In the genomic region with DNA sequence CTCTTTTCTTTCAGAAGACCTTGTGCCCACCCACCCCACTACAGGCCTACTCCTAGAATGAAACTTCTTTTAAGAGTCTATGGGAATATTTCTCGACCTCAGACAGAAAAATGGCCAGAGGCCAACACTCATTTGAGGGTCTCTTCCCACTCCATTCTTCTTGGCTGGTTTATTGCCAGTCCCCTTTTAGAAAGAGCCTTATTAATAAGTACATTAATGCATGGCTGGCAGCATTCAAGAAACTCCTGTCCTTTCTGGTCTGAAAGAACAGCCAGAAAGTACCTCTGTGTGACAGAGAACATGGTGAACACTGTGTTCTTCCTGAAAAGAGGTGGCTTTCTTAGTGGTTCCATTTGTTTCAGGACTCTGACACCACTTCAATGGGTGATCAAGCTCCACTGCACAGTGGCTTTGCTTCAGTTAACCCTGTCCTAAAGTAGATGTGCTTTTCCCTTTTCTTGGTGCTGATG, we compare ENCODE assay signal across 26 mouse cellular contexts.
DNase-seq lines count a peak whose midpoint lies in the region; ATAC-seq and TF ChIP-seq lines count a peak whose summit lies in the region.
"Had no signal": no experiment of that assay in that cellular context is flagged by ENCODE, and none has a peak within 500 bp of the region (broad histone marks: within the 10 kb centered on the region; RNA-seq: fewer than 3 reads in every experiment).

No protein-coding gene starts in this region.

- no peak overlapping the region for H3K4me3 ChIP-seq in forebrain, embryonic 12.5 days (replicated peaks)
- no peak overlapping the region for H3K4me3 ChIP-seq in forebrain, postnatal 0 days (ENCODE audit: low read depth, low read length)
- no peak overlapping the region for H3K4me3 ChIP-seq in hindbrain, embryonic 15.5 days
- H3K4me3 ChIP-seq in hindbrain, embryonic 12.5 days: no peak overlapping the region
- no peak overlapping the region for H3K4me3 ChIP-seq in neural tube, embryonic 14.5 days (ENCODE audit: low read depth, low read length)
- H3K4me3 ChIP-seq: liver, embryonic 13.5 days; megakaryocyte, embryonic 14.5 days had no signal

- H3K27ac ChIP-seq in forebrain, embryonic 12.5 days: no peak overlapping the region
- H3K27ac ChIP-seq in forebrain, postnatal 0 days (ENCODE audit: low read depth, low read length): no peak overlapping the region
- H3K27ac ChIP-seq in hindbrain, embryonic 15.5 days (replicated peaks): no peak overlapping the region
- no peak overlapping the region for H3K27ac ChIP-seq in hindbrain, embryonic 12.5 days
- no peak overlapping the region for H3K27ac ChIP-seq in neural tube, embryonic 14.5 days (ENCODE audit: low read depth, low read length)
- H3K27ac ChIP-seq: kidney, postnatal 0 days; liver, embryonic 13.5 days had no signal

- no peak overlapping the region for H3K9ac ChIP-seq in forebrain, embryonic 12.5 days
- no peak overlapping the region for H3K9ac ChIP-seq in forebrain, postnatal 0 days
- H3K9ac ChIP-seq in hindbrain, embryonic 15.5 days: no peak overlapping the region
- no peak overlapping the region for H3K9ac ChIP-seq in hindbrain, embryonic 12.5 days
- H3K9ac ChIP-seq in neural tube, embryonic 14.5 days (replicated peaks; ENCODE audit: low read depth, low read length): no peak overlapping the region
- H3K9ac ChIP-seq: liver, embryonic 13.5 days had no signal

- H3K9me3 ChIP-seq in forebrain, embryonic 12.5 days: no peaks in the 10 kb centered on the region
- H3K9me3 ChIP-seq in forebrain, postnatal 0 days (ENCODE audit: low read length): no peaks in the 10 kb centered on the region
- H3K9me3 ChIP-seq in hindbrain, embryonic 15.5 days: no peaks in the 10 kb centered on the region
- no peaks in the 10 kb centered on the region for H3K9me3 ChIP-seq in hindbrain, embryonic 12.5 days (replicated peaks)
- no peaks in the 10 kb centered on the region for H3K9me3 ChIP-seq in neural tube, embryonic 14.5 days (ENCODE audit: control insufficient read depth, low read length)
- H3K9me3 ChIP-seq: liver, embryonic 13.5 days; megakaryocyte, embryonic 14.5 days had no signal

- H3K4me2 ChIP-seq in forebrain, embryonic 12.5 days: no peak overlapping the region
- H3K4me2 ChIP-seq in forebrain, postnatal 0 days (ENCODE audit: low read depth): no peak overlapping the region
- H3K4me2 ChIP-seq in hindbrain, embryonic 15.5 days: no peak overlapping the region
- H3K4me2 ChIP-seq in hindbrain, embryonic 12.5 days (replicated peaks): no peak overlapping the region
- H3K4me2 ChIP-seq in neural tube, embryonic 14.5 days (ENCODE audit: low read depth, low read length): no peak overlapping the region
- H3K4me2 ChIP-seq: liver, embryonic 13.5 days had no signal

- no peak for DNase-seq in forebrain, postnatal 0 days
- DNase-seq in brain, embryonic 14.5 days (ENCODE audit: low read depth): peak; percentile 78
- no peak for DNase-seq in adrenal gland, adult 2 months
- DNase-seq: adrenal gland, adult 8-10 months; cerebellum, adult 8-10 months; cerebellum, postnatal 25 days; heart, postnatal 14 days; kidney, adult 8-10 months; kidney, postnatal 4 days; left cerebral cortex, postnatal 4 days; liver, embryonic 13.5 days; lung, adult 18-20 months; lung, postnatal 4 days; right cerebral cortex, adult 18-20 months; spleen, adult 18-20 months; thymus, postnatal 14 days had no signal

- H3K4me1 ChIP-seq in forebrain, embryonic 12.5 days: no peaks in the 10 kb centered on the region
- H3K4me1 ChIP-seq in forebrain, postnatal 0 days (ENCODE audit: insufficient read depth): no peaks in the 10 kb centered on the region
- no peaks in the 10 kb centered on the region for H3K4me1 ChIP-seq in hindbrain, embryonic 15.5 days (replicated peaks)
- no peaks in the 10 kb centered on the region for H3K4me1 ChIP-seq in hindbrain, embryonic 12.5 days
- H3K4me1 ChIP-seq in neural tube, embryonic 14.5 days (ENCODE audit: control insufficient read depth, insufficient read depth, low read length): no peaks in the 10 kb centered on the region
- H3K4me1 ChIP-seq: liver, embryonic 13.5 days; megakaryocyte, embryonic 14.5 days had no signal

- H3K27me3 ChIP-seq in forebrain, embryonic 12.5 days: no peaks in the 10 kb centered on the region
- no peaks in the 10 kb centered on the region for H3K27me3 ChIP-seq in forebrain, postnatal 0 days (ENCODE audit: insufficient read depth, low read length)
- H3K27me3 ChIP-seq in hindbrain, embryonic 15.5 days: no peaks in the 10 kb centered on the region
- H3K27me3 ChIP-seq in hindbrain, embryonic 12.5 days: no peaks in the 10 kb centered on the region
- no peaks in the 10 kb centered on the region for H3K27me3 ChIP-seq in neural tube, embryonic 14.5 days (ENCODE audit: control insufficient read depth, insufficient read depth, low read length)
- H3K27me3 ChIP-seq: CH12.LX; liver, embryonic 13.5 days; megakaryocyte, embryonic 14.5 days had no signal

- ATAC-seq in forebrain, embryonic 12.5 days (ENCODE audit: low FRiP score): 0 out of 2 replicates have a peak, but pooled peaks have one; percentile 33
- no peak for ATAC-seq in forebrain, postnatal 0 days
- ATAC-seq in hindbrain, embryonic 15.5 days (ENCODE audit: low FRiP score, low read depth): peak; percentile 72
- ATAC-seq in hindbrain, embryonic 12.5 days (ENCODE audit: low FRiP score): no peak
- peak; percentile 54; the same call in 1 of the 2 replicates for ATAC-seq in neural tube, embryonic 14.5 days (ENCODE audit: low read depth)
- ATAC-seq: activated CD4-positive, CD25-positive, alpha-beta regulatory T cell, adult 4 months; intestine, embryonic 16.5 days; lung, postnatal 0 days had no signal

- 65% methylated on average over 1 of the region's 1 CpGs for WGBS in forebrain, embryonic 12.5 days
- 26% methylated on average over 1 of the region's 1 CpGs for WGBS in forebrain, postnatal 0 days
- 43% methylated on average over 1 of the region's 1 CpGs for WGBS in hindbrain, embryonic 15.5 days
- WGBS in hindbrain, embryonic 12.5 days: 65% methylated on average over 1 of the region's 1 CpGs
- WGBS in neural tube, embryonic 14.5 days: 55% methylated on average over 1 of the region's 1 CpGs

- H3K36me3 ChIP-seq in forebrain, embryonic 12.5 days (replicated peaks): no peaks in the 10 kb centered on the region
- no peaks in the 10 kb centered on the region for H3K36me3 ChIP-seq in forebrain, postnatal 0 days (ENCODE audit: insufficient read depth)
- H3K36me3 ChIP-seq in hindbrain, embryonic 15.5 days: no peaks in the 10 kb centered on the region
- no peaks in the 10 kb centered on the region for H3K36me3 ChIP-seq in hindbrain, embryonic 12.5 days
- no peaks in the 10 kb centered on the region for H3K36me3 ChIP-seq in neural tube, embryonic 14.5 days (ENCODE audit: control insufficient read depth, insufficient read depth, low read length)
- H3K36me3 ChIP-seq: liver, embryonic 13.5 days had no signal

- no peak for TF ChIP-seq CTCF in forebrain, postnatal 0 days (IDR thresholded peaks at IDR 0.05; ENCODE audit: low read depth)
- no peak for TF ChIP-seq CTCF in brain, embryonic 14.5 days (IDR thresholded peaks at IDR 0.05; ENCODE audit: borderline replicate concordance, extremely low read depth, insufficient read depth, insufficient read length)

- no peak for TF ChIP-seq POLR2A in brain, embryonic 14.5 days (IDR thresholded peaks at IDR 0.05; ENCODE audit: borderline replicate concordance, extremely low read depth, insufficient read depth, insufficient read length, poor library complexity, severe bottlenecking)

Comparison
In these comparisons a context has a peak if more than half of its experiments do, and no peak if none do; other contexts are left out.
1. ATAC-seq: peak in forebrain, embryonic 12.5 days (single experiment), hindbrain, embryonic 15.5 days (single experiment) and neural tube, embryonic 14.5 days (single experiment); none in forebrain, postnatal 0 days (single experiment) and hindbrain, embryonic 12.5 days (single experiment).